Mouse (Mus musculus) liver, postnatal 0 days (tissue): ENCODE data around the gene Mical3. TPM values are rescaled to one million over a fixed set of nuclear protein-coding genes. Genes with fewer than 3 reads are reported as not detected.

Source experiments
- ATAC-seq: fragments of 200-750 bp; cut with Nextera tagmentation; 2 replicates; pipeline ENCODE4 v1.8.0; 2017; ENCODE audit warnings: mild to moderate bottlenecking, moderate library complexity
- DNase-seq: peaks from one replicate; pipeline ENCODE4 v3.0.0-alpha.2; 2016
- H3K27ac ChIP-seq: fragments of 300-500 bp; sonication (generic); 2 replicates; pipeline ENCODE4 v1.5.1; 2014; ENCODE audit warnings: antibody characterized with exemption, moderate library complexity, mild to moderate bottlenecking, low read depth
- H3K27me3 ChIP-seq: fragments of 300-500 bp; sonication (generic); 2 replicates; pipeline ENCODE4 v1.6.1; 2014; ENCODE audit warnings: low read length, control low read depth, mixed read lengths; ENCODE audit not compliant: insufficient read depth
- H3K36me3 ChIP-seq: fragments of 300-500 bp; sonication (generic); replicated peaks from 2 replicates; pipeline ENCODE4 v1.6.1; 2014; ENCODE audit warnings: mild to moderate bottlenecking, control low read depth, low read length, moderate library complexity, mixed read lengths; ENCODE audit not compliant: insufficient read depth
- H3K4me1 ChIP-seq: fragments of 300-500 bp; sonication (generic); 2 replicates; pipeline ENCODE4 v1.6.1; 2014; ENCODE audit warnings: antibody characterized with exemption, mild to moderate bottlenecking, control low read depth; ENCODE audit not compliant: insufficient read depth
- H3K4me2 ChIP-seq: fragments of 300-500 bp; sonication (generic); 2 replicates; pipeline ENCODE4 v1.6.1; 2014; ENCODE audit warnings: low read depth, mild to moderate bottlenecking, low read length, moderate library complexity, mixed read lengths
- H3K4me3 ChIP-seq: fragments of 300-500 bp; sonication (generic); 2 replicates; pipeline ENCODE4 v1.5.1; 2014; ENCODE audit warnings: low read depth, low read length
- H3K9ac ChIP-seq: fragments of 300-500 bp; sonication (generic); replicated peaks from 2 replicates; pipeline ENCODE4 v1.6.1; 2014; ENCODE audit warnings: mild to moderate bottlenecking, moderate library complexity
- H3K9me3 ChIP-seq: fragments of 300-500 bp; sonication (generic); 2 replicates; pipeline ENCODE4 v1.6.1; 2016; ENCODE audit warnings: mild to moderate bottlenecking, control low read depth, low read length, mixed read lengths
- CTCF ChIP-seq: sonication (generic); IDR thresholded peaks from 2 replicates; pipeline ENCODE4 v1.5.1; 2016; ENCODE audit warnings: antibody characterized with exemption, low read depth
- EP300 ChIP-seq: IDR thresholded peaks from 2 replicates; pipeline ENCODE4 v1.6.1; 2016; ENCODE audit warnings: antibody characterized with exemption, low read depth, mild to moderate bottlenecking
- WGBS: fragments of 180-500 bp; shearing (Covaris S2); extraction: QIAGEN DNeasy Blood & Tissue Kit; methylation state at CpG from one replicate; pipeline ENCODE4 v1.1.7; 2014; ENCODE audit not compliant: insufficient replicate concordance; 5-methylcytosine and 5-hydroxymethylcytosine counted together
- polyA plus RNA-seq: library from polyadenylated mRNA; unstranded; fragments of >200 nt; fragmentation: Nextera tagmentation; extraction: Ambion mirVana; gene quantifications from 2 replicates; pipeline ENCODE4 v1.2.1, GENCODE M21; 2015

The Mical3 gene
- polyA plus RNA-seq, 1 experiment from 2014 or later: 4.5 TPM

DNA sequence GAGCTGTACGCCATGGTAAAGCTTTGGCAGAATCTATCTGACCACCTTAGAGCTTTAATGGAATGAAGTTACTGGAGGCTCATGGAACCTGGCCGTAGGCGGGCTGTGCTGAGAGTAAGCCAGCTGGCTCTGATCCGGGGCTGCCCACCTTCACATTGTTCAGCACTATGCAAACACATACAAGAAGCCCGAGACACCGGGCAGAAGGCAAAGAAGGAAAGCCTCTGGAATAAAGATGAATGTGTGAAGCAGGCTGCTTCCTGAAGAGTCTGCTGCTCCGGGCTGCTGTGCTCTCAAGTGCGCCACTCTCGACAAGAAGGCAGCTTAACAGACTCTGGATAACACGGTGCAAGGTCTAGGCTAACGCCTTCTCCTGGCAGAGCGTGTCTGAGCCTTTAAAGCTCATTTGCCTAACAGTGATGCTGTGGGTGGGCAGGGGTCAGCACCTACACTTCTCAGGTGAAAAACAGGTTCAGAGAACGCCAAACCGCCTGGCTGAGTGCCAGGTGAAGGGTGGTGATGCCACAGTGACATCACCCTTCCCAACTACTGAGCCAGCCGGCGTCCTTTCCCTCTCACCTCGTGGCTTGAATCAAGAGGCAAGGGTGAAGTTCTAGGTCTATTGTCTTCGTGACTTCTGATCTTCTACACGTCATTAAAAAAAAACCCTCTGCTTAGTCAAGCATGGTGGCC lies 100.8 kb downstream of the Mical3 start:
- no peaks in the 10 kb centered on the region for H3K27me3 ChIP-seq
- TF ChIP-seq EP300 (no peak), CTCF (no peak)
- H3K4me2 ChIP-seq: no peak overlapping the region
- peaks cover 69% of the 10 kb centered on the region for H3K36me3 ChIP-seq
- no peak overlapping the region for H3K27ac ChIP-seq
- ATAC-seq: no peak
- peaks cover 3% of the 10 kb centered on the region; the same call in 1 of the 2 replicates for H3K9me3 ChIP-seq
- no peaks in the 10 kb centered on the region for H3K4me1 ChIP-seq
- no peak overlapping the region for H3K9ac ChIP-seq
- DNase-seq: no peak
- no peak overlapping the region for H3K4me3 ChIP-seq
- WGBS: 88% methylated on average over 19 of the region's 19 CpGs

DNA sequence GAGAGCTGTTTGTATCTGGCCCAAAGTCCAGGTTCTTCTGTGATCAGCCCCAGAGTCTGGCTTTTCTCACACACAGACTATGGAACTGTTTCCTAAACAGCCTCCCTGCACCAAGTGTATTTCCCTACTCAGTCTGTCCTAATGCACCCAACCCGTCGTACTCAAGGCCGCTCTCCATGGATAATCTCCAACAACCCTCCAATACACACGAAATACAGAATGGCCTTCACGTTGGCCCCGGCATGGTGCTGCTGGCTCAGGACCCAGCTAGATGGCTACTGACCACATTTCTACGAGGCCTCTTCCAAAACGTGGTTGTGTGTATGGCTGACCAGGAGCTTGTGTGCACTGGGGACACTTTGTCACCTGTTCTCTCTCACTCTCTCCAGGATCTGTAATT lies 102.3 kb downstream of the Mical3 start:
- no peak for TF ChIP-seq EP300
- Histone ChIP-seq H3K27me3 (no peaks in the 10 kb centered on the region), H3K4me1 (no peaks in the 10 kb centered on the region), H3K27ac (no peak overlapping the region), H3K4me3 (no peak overlapping the region), H3K4me2 (no peak overlapping the region), H3K9me3 (peaks cover 3% of the 10 kb centered on the region; the same call in 1 of the 2 replicates), H3K9ac (no peak overlapping the region), H3K36me3 (peaks cover 67% of the 10 kb centered on the region)
- WGBS: 95% methylated on average over 8 of the region's 8 CpGs
- ATAC-seq (no peak), DNase-seq (no peak)

DNA sequence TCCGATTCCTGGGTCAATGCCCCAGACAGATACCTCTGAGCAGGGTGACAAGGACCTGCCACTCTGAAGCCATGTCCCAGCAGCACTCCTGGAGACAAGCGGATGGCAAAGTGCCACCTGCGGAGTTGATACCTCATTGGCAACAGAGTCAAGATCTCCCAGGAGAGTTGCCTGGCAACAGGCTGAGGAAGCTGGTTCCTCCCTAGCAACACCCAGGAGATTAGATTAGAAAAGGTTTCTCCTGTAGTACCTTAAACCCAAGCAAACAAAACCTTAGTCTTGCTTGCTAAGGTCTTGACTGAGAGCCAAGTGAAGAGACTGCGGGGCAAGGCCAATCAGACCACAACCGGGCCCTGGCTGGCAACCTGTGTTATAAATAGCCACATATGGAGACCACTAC lies 103.5 kb downstream of the Mical3 start:
- Histone ChIP-seq H3K4me3 (no peak overlapping the region), H3K9ac (no peak overlapping the region), H3K36me3 (peaks cover 62% of the 10 kb centered on the region), H3K4me1 (no peaks in the 10 kb centered on the region), H3K4me2 (no peak overlapping the region), H3K27ac (no peak overlapping the region), H3K27me3 (no peaks in the 10 kb centered on the region), H3K9me3 (0 out of 2 replicates have a peak, but pooled peaks cover 3% of the 10 kb centered on the region)
- TF ChIP-seq EP300 (no peak), CTCF (no peak)
- 83% methylated on average over 5 of the region's 5 CpGs for WGBS
- ATAC-seq (no peak), DNase-seq (no peak)

GRCm38 (mm10) chr6:121026866-121027265 lies 103.9 kb downstream of the Mical3 start:
- peaks cover 61% of the 10 kb centered on the region for H3K36me3 ChIP-seq
- no peaks in the 10 kb centered on the region for H3K27me3 ChIP-seq
- H3K4me3 ChIP-seq: no peak overlapping the region
- no peak for TF ChIP-seq EP300
- TF ChIP-seq CTCF: no peak
- no peak overlapping the region for H3K9ac ChIP-seq
- 90% methylated on average over 7 of the region's 7 CpGs for WGBS
- H3K9me3 ChIP-seq: no peaks in the 10 kb centered on the region
- H3K4me2 ChIP-seq: no peak overlapping the region
- DNase-seq (no peak), ATAC-seq (no peak)
- H3K27ac ChIP-seq: no peak overlapping the region
- H3K4me1 ChIP-seq: no peaks in the 10 kb centered on the region

- H3K4me1 ChIP-seq: no peaks in the 10 kb centered on the region
- no peak for ATAC-seq
- WGBS: 82% methylated on average over 10 of the region's 10 CpGs
- H3K36me3 ChIP-seq: peaks cover 65% of the 10 kb centered on the region
- no peaks in the 10 kb centered on the region for H3K9me3 ChIP-seq
- no peak overlapping the region for H3K9ac ChIP-seq
- DNase-seq: no peak
- H3K27me3 ChIP-seq: no peaks in the 10 kb centered on the region
- H3K4me2 ChIP-seq: no peak overlapping the region
- no peak overlapping the region for H3K27ac ChIP-seq
- TF ChIP-seq EP300: no peak
- no peak for TF ChIP-seq CTCF
- H3K4me3 ChIP-seq: no peak overlapping the region
These were observed 104.7 kb downstream of the Mical3 start for GRCm38 (mm10) chr6:121026019-121026584.

DNA sequence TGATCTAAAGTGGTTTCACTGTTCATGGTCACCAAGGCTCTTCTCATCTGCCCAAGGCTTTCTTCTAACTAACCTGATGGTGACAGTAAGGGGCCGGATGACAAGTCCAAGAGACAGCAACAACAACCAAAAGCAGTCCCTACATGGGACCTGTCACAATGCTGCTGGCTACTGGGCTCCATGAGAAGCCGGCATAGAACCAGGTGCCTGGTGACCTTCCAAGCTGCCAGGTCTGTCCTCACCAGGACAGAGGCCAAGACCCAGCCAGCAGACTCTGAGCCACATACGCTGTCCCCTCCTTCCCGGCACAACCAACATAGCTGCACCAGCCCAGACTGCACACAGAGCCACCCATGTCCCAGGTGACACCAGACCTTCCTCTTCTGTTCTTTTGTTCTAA lies 112.7 kb downstream of the Mical3 start:
- Histone ChIP-seq H3K4me1 (no peaks in the 10 kb centered on the region), H3K9ac (no peak overlapping the region), H3K27me3 (no peaks in the 10 kb centered on the region), H3K36me3 (peaks cover 39% of the 10 kb centered on the region), H3K4me2 (no peak overlapping the region), H3K9me3 (no peaks in the 10 kb centered on the region), H3K4me3 (no peak overlapping the region), H3K27ac (no peak overlapping the region)
- WGBS: 92% methylated on average over 4 of the region's 4 CpGs
- ATAC-seq: no peak
- no peak for DNase-seq
- TF ChIP-seq CTCF: no peak
- TF ChIP-seq EP300: no peak
